Mouse (Mus musculus): Measurements from ENCODE around the gene Sh3bp1.

The Sh3bp1 gene

GRCm38 (mm10) chr15:78877810-78878390, 21.7 kb upstream of the Sh3bp1 start:
- no peak for DNase-seq

GRCm38 (mm10) chr15:78878792-78879516, 20.6 kb upstream of the Sh3bp1 start:
- peak in 1 of 2 experiments; percentile 23 for DNase-seq

GRCm38 (mm10) chr15:78880432-78880831, 19.1 kb upstream of the Sh3bp1 start:
- no peak for DNase-seq

DNA sequence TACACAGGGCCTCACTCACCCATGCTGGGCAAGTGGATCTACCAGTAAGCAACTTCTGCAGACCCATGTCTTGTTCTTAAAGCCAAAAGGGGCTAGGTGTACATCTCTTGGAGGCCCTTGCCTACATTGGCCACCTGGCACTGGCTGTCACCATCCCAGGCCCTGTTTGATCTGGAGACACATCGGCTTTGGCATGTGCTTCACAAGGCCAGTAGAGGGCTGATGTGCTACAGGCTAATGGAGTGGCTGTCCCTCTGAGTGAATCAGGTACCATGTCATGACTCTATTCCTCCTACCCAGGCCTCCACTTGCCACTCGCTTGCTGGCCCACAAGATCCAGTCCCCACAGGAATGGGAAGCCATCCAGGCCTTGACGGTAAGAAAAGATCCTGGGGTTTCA, 17.7 kb upstream of the Sh3bp1 start:
- DNase-seq = no peak

GRCm38 (mm10) chr15:78889401-78889853, 10.1 kb upstream of the Sh3bp1 start:
- no peak for DNase-seq

DNA sequence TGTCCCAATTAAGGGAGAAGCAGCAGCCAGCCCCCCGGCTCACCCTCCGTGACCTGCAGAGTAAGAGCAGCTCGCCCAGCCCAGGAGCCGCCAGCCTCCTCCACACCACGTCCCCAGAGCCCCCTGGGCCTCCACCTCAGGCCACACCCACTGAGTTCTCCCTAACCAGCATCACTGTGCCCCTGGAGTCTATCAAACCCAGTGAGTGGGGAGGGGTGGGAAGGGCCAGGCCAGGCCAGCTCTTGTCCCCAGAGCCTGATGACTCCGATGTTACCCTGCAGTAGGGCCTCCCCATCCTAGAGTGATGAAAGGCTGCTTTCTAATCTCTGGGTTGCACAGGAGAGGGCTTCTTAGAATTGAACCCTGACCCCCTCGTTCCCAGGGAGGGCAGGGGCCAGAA, 7.1 kb upstream of the Sh3bp1 start:
- no peak for DNase-seq

DNA sequence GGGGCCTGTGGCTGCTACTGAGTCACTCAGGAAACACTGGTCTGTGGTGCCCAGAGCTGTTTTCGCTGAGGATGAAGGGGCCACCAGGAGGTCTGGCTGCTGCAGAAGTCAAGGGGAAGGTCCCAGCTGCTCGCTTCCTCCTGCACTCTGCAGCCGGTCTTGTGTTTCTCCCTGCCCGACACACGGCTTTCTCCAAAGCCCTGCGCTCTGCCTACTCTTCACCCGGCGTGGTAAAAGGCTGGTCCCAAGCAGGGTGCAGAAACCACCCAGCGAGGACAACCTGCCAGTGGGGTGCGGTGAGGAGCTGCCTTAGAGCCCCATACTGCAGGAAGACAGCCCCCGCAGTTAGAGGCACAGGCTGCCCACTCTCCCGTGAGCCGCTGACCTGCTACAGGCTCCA, 4.8 kb upstream of the Sh3bp1 start:
- peak; percentile 30 to 36 for DNase-seq

DNA sequence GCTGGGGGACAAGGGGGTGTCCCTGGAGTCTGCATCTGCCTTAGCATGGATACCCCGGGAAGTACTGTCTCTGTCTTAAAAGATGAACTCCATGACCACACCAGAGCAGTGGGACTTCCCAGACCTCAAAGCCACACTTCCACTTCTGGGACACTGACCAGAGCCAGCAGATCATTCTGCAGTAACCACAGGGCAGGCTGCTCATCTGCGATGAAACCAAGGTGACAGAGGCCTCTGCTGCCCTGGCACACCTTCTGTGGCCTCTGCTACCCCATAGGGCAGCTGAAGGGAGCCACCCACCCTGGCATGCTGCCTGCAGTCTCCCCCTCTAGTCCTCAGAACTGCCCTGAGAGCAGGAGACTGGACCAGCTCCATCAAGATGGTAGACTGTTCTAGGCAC, 3.8 kb upstream of the Sh3bp1 start:
- DNase-seq = no peak

DNA sequence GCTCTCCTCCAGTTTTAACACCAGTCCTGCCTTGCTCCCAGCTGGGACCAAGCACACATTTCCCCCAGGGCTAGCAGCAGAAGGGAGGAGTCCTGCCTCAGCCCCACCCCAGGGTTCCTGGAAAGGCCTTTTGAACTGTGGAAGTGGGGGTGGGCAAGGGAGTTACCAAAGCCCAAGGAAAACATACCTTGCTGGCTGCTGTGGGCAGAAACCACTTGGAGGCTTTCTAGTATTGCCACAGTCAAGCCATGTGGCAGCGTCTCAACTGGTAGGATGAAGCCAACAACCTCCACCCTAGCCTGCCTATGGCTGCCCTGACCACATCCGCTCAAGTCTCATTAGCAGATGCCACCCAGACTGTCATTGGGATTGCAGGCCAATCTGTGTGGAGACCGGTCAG, 3.4 kb upstream of the Sh3bp1 start:
- no peak for DNase-seq

DNA sequence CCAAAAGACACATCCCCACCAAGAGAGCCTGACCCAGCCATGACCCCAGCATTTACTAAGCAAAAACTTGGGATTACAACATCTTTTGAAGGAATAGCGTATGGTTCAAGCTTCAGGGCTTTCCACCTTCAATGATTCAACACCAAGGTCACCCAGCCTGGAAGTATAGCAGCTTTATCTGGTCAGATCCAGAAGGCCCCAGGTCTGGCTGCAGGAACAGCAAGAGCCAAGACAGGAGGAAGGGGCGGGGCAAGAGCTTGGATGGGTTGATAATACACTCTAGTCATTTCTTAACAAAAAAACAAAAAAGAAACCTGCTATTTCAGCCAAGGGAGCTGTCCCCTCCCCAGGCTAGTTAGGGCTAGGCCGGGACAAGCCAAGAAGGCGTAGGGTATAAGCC, 2.1 kb upstream of the Sh3bp1 start:
- no peak for DNase-seq

GRCm38 (mm10) chr15:78898507-78899001, 1.0 kb upstream of the Sh3bp1 start:
- DNase-seq = peak in 1 of 2 experiments; percentile 48

DNA sequence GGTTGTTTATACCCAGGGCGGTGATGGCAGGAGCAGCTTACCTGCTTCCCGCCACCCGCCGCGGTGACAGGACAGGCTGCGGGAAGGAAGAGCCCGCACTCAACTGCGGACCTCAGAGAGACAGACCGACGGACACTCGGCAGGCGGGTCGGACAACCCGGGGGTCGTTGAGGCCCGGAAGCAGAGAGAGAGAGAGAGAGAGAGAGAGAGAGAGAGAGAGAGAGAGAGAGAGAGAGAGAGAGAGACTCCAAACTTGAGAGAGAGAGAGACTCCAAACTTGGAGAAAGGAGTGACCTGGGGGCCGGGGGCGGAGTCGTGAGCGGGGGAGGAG, 194 bp upstream of the Sh3bp1 start, which contains the start of gene Gm49510:
Gene Gm49510 (plus strand): TSS at position 259 of the 331 bp plus-strand sequence.
- no peak for DNase-seq

DNA sequence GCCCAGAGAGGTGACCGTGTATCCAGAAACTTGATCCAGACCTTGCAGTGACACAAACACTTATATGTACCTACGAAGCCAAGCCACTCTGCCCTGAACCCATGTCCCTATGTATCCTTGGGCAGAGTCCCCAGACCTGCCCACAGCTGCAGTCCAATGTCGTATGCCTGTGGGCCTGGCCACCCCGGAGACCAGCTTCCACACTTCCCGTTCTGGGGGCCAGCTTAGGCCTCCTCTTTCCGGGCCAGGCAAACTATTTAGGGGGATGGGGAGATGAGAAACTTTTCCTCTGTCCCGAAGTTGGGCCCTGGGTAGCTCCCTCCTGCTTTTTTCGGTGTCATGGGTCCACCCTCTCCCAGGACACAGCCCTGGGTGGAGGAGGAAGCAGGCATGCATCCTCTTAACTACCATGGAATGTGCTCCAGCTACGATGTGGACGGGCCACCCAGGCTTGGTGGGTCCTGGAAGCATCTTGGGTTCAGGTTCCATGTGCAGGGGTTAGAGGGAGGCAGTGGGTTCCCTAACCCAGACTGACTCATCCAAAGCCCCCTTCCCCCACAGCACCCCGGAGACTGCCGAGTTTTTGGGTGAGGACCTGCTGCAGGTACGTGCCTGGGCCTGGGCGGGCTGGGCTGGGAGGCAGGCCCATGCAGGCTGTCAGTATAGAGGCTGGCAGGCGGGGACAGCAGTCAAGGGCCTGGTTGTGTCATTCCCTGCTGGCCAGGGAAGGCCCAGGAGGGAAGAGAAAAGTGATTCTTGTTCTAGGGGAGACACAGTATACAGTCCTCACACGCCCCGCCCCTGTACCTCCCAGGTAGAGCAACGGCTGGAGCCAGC, 1.2 kb downstream of the Sh3bp1 start:
- DNase-seq = no peak

GRCm38 (mm10) chr15:78901422-78901789, 1.8 kb downstream of the Sh3bp1 start:
- no peak for DNase-seq

- DNase-seq = peak; percentile 91 to 92
Measured at GRCm38 (mm10) chr15:78903243-78903642, 3.7 kb downstream of the Sh3bp1 start.

DNA sequence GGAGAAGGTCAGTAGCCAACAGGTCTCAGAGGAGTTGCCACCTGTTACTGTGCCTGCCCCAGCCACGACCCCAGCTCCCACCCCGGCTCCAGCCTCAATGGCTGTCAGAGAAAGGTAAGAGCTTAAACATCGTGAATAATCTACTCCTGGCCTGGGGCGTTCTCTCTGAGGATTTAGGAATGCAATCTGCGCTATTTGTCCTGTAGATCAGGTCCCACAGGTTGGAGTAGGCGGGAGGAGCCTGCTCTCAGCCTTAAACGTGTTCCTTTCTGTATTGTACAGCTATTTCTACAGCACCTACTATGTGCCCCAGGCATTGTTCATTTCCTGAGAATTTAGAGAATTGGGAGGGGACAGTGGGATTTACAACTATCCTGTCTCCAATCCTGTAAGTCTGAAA, 8.8 kb downstream of the Sh3bp1 start:
- DNase-seq = no peak

DNA sequence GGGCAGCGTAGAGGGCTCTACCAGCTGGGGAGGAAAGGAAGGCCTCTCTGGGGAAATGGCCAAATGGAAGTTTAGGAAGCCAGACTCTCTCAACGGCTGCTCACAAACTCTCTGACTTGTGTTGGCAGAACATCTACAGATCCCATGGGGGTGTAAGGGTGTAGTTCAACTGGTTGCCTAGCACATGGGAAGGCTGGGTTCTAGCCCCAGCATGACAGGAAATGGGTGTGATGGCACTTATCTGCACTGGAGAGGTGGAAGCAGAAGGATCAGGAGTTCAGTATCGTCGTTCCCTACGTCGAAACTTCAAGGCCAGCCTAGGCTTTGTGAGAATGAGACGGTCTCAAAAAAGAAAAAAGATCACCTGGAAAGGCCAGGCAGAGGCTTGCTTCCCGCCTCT, 9.4 kb downstream of the Sh3bp1 start:
- DNase-seq = no peak

DNA sequence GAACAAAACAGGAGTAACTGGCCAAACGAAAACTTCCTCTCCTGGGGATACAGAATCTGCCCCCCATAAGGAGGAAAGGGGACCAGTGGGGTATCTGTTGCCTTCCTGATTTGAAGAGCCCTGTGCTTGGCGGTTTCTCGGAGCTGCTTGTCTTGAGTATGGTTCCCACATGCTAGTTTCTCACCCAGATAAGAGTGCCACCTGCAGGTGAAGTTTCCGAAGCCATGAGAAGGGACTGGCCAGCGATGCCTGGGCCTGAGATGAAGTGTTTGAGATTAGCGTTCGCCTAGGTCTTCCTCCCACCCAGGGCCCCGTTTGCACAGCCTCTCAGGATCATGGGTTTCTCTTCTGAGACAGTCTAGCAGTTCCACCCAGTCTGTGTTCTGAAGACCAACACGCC, 12.5 kb downstream of the Sh3bp1 start:
- DNase-seq = peak; percentile 38 to 41

DNA sequence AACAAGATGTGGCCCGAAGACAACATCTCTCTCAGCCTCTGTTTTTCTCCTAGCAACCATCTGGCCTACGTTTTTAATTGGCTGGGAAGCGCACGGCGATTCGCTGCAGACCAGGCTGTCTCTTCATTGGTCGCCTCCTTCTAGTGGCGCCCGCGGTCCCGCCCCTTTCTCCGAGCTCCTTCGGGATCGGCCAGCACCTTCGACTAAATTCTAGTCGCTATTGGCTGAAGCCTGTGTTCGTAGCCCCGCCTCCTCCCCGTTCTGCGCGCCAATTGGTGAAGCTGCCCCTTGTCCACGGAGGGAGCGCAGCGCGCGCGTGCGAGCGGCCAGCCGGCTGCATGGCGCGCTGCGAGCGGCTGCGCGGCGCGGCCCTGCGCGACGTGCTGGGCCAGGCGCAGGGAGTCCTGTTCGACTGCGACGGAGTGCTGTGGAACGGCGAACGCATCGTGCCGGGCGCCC, 14.1 kb downstream of the Sh3bp1 start, which contains the start of gene Pdxp:
Gene Pdxp (plus strand): TSS at position 288 of the 459 bp plus-strand sequence.
- peak; percentile 94 to 96 for DNase-seq

DNA sequence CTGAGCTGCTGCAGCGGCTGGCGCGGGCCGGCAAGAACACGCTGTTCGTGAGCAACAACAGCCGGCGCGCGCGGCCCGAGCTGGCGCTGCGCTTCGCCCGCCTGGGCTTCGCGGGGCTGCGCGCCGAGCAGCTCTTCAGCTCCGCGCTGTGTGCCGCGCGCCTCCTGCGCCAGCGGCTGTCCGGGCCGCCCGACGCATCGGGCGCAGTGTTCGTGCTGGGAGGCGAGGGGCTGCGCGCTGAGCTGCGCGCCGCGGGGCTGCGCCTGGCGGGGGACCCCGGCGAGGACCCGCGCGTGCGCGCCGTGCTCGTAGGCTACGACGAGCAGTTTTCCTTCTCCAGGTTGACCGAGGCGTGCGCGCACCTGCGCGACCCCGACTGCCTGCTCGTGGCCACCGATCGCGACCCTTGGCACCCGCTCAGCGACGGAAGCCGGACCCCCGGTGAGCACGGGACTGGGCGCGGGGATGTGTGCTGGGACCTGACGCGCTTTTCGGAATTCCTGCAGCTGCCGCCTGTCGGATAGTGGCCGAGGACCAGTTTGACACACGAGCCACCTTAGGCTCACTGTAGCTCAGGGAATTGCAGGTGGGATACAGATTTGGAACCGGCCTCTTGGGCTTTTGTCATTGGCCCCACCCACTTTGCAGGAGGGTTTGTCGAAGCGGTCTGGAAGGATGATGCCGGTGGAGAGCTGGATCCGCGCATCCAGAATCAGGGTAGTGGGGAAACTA, 14.7 kb downstream of the Sh3bp1 start:
- DNase-seq = no peak

GRCm38 (mm10) chr15:78914823-78915659, 15.5 kb downstream of the Sh3bp1 start:
- no peak for DNase-seq

- peak; percentile 76 to 78 for DNase-seq
Measured at GRCm38 (mm10) chr15:78915660-78916017, 16.1 kb downstream of the Sh3bp1 start.

Measured in B cell, adult 2 months (primary cell).